Mouse (Mus musculus) heart, postnatal 10 days (tissue): ENCODE results near the gene Slc2a10. TPM values are rescaled to one million over a fixed set of nuclear protein-coding genes. Genes with fewer than 3 reads are reported as not detected.

ENCODE experiments used
- DNase-seq, 2 experiments: peaks; one replicate each; pipeline ENCODE4 v3.0.0; 2021
- intact Hi-C: fragments of 180-260 bp; cut with DNase I; formaldehyde crosslinking; loops from one replicate; pipeline ENCODE4 v1.15.1; 2025
- total RNA-seq, 2 experiments: library from RNA; stranded (reverse); gene quantifications; 2 replicates each; pipeline ENCODE4 v1.2.3; 2021

The Slc2a10 gene
- 1 to 10 TPM; 5.5 to 5.7 TPM for total RNA-seq

DNA sequence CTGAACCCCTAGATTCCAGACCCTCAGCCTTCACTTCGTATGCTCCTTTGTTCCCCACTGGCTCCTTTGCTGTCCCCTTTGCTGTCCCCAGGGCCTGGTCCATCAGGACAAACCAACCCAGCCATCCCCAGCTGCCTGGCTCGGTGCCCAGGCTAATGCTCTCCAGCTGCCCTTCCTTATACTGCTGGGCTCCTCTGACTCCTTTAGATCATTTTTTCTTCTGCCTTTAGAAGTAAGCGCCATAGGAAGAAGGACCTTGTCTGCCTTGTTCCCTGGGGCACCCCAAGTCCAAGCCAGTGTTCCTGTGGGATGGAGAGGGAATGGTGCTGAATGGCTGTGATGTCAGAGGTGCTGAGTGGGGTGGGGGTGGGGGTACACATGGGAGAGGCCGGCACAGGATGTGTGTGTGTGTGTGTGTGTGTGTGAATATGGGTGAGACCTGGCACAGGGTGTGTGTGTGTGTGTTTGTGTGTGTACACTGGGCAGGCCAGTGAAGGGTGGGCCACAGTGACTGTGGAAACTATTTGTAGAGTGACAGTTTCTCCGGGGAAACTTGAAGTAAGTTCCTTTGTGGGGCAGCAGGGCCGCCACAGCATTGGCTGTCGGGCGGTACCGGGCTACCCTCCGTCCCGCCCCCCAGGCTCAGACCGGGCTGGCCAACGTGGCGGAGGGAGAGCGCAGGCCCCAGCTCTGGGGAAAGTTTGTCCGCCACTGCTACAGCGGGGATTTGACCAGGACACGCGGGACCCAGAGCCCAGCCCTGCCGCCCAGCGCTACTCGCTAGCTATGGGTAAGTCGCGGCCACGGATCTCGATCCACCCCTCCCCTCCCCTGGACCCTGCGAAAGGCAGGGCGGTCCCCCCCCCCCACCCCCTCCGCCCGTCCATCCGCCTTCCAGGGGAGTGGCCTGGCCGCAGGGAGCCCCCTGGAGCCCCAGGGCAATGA lies at the start of gene Slc2a10:
Gene Slc2a10, plus strand, starts transcription at position 529 of the 945 bp plus-strand sequence.
- DNase-seq: peak; percentile 70 to 76
- intact Hi-C loops: no loop called here

DNA sequence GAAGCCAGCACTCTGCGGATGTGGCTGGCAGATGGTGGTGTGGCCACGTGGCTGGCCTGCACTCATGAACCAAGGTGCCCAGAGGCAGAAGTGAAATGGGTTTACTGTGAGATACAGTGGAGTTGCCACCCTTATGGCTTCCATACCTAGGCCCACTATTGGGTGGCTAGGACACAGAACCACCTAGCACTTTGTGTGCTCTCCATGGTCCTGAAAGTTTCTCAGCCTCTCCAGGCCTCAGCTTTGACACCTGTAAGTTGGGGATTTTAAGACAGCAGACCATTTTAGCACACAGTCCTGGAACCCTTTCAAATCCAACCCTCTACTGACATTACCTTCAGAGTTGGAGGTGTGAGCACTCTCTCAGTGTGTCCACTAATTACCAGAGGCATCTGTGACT lies 46.9 kb upstream of the Slc2a10 start:
- DNase-seq: peak in 1 of 2 experiments; percentile 10
- intact Hi-C loops: no loop called here

DNA sequence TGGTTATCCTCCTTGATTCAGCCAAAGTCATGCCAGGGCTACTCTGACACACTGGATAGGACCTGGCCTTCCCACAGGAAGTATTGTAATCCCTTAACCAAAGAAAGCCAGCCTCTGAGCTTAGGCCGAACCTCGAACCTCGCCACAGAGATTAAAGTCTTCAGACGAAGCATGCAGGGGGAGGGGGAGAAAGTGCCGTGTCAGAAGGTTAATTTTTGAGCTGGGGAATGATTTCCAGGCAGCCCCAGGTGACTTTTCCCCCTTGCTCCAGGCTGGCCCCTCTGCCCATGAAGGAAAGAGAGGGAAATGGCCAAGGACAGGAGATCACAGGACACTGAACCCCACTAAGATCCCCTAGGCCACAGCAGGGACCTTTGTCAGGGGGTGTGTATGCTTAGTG lies 45.4 kb upstream of the Slc2a10 start:
- intact Hi-C loops: no loop called here
- no peak for DNase-seq

GRCm38 (mm10) chr2:165459663-165460062 lies 43.9 kb upstream of the Slc2a10 start:
- no peak for DNase-seq
- intact Hi-C loops: no loop called here

DNA sequence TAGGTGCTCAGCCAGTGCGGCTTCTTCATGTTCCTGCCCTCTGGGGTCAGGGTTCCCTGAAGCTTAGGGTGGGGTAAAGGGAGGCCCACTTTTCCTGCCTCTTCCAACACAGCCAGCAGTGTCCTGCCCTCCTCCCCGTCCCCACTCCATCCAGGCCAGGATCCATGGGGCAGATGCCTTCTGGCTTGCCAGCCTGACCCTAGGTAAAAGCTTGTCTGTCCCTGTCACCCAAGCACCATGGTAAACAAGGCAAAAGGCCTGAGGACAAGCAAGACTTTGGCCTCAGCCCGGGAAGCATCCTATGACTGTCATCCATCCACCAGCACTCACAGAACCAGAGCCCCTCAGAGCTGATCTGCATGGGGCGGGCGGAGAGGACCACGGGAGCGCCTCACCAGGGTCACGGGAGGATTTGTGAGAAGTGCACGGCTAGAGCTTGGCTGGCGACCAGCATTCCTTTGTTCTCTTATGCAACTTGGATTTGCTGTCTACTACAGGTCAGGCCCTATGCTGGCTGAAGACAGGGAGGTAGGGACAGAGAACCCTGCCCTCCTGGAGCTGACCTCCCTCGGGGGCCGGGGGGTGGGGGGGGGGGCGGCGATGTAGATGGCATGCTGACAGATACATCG lies 35.6 kb upstream of the Slc2a10 start:
- peak; percentile 63 to 71 for DNase-seq
- intact Hi-C loops: no loop called here

- DNase-seq: peak; percentile 9 to 30
- intact Hi-C loops: no loop called here
Measured at GRCm38 (mm10) chr2:165470167-165470566, 33.4 kb upstream of the Slc2a10 start.

- DNase-seq: no peak
- intact Hi-C loops: no loop called here
Measured at GRCm38 (mm10) chr2:165471943-165472342, 31.6 kb upstream of the Slc2a10 start.

GRCm38 (mm10) chr2:165473003-165473402 lies 30.6 kb upstream of the Slc2a10 start, which contains the start of gene Slc13a3:
Gene Slc13a3 (minus strand): TSS chr2:165473230.
- intact Hi-C loops: no loop called here
- no peak for DNase-seq

DNA sequence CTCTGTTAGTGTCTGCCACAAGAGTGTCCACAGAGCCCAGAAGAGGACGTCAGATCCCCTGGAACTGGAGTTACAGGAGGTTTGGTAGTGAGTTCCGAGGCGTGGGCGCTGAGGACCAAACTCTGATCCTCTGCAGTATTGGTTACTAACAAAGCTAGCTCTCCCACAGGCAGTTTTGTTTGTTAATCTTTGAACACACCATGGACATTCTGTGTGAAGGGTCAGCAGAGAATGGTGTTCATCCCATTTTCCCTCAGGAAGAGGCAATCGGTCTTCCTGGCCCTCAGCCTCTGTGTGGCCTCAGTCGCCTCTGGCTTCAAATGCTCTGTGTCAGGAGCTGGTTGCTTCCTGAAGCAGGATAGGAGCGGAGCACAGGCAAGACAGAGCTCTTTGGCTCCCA lies 28.2 kb upstream of the Slc2a10 start:
- DNase-seq: no peak
- intact Hi-C loops: no loop called here

- intact Hi-C loops: no loop called here
- no peak for DNase-seq
Measured at GRCm38 (mm10) chr2:165475850-165476249, 27.7 kb upstream of the Slc2a10 start.

GRCm38 (mm10) chr2:165482003-165482402 lies 21.6 kb upstream of the Slc2a10 start:
- intact Hi-C loops: no loop called here

GRCm38 (mm10) chr2:165484152-165484551 lies 19.4 kb upstream of the Slc2a10 start:
- intact Hi-C loops: no loop called here
- no peak for DNase-seq

More at GRCm38 (mm10) chr2:165482003-165482402, 21.6 kb upstream of the Slc2a10 start:
- DNase-seq: no peak

DNA sequence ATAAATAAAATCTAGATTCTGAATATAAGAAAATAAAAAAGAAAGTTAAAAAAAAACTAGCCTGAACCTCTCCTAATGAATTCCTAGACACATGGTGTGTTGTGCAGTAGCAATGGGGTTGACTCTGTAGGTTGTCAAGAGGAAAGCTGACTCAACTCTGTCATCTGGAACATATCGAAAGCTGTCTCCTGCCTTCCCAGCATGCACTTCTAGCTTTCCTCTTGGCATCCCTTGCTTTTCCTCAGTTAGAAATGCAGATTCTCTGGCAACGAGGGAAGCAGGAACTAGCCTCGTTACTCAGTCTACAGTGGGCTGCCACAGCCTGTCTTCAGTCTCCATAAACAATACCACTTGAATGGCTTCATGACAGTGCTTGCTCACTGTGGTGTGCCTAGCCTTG lies 17.8 kb upstream of the Slc2a10 start:
- DNase-seq: no peak
- intact Hi-C loops: no loop called here

DNA sequence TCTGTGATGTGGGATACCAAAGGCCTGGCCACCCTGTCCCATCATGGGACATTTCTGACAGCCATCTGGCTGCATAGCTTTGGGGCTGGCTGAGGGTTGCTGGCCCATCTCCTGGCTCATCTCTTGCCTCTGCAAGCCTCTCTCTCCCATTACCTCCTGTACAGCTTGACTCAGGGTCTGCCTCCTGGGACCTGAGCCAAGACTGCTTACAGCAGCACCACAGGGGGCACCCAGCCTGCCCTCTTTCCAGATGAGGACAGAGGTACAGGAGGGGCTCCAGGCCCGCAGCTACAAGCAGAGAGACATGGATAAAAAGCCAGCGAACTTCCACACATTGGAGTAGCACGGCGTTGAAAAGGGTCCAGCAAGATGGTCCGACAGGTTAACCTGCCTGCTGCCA lies 17.2 kb upstream of the Slc2a10 start:
- intact Hi-C loops: no loop called here
- DNase-seq: no peak

DNA sequence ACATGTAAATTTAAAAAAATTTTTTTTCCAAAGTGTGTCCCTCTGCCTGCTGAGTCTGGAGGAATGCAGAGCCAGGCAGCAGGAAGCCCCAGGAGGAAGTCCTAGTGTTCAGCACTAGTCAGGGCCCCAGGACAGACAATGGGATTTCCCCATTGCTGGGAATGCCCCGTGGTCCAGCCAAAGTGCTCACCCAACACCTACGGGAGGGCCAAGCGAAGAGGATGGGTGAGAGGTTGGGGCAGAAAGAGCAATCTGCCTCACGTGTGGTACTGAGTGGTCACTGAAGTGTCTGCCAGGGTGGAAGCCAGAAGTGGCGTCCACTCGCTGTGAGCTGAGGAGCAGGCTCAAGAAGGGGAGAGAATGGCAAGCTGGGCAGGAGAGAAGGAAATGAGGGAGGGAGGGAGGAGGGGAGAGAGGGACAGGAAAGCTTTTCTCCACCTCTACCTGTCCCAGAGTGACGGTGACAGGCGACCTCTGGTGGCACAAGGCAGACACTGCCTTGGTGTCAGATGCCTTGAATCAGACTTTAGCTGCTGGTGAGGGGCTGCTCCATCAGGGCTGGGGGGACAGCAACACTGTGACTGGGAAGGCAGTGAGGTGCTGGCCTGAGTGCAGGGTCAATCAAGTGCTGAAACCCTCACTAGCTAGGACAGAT lies 16.6 kb upstream of the Slc2a10 start:
- intact Hi-C loops: loop anchor here (1.0 kb wide), 2 partner anchors 96 to 123 kb away; no protein-coding TSS in a partner anchor
- DNase-seq: peak; percentile 44 to 62

DNA sequence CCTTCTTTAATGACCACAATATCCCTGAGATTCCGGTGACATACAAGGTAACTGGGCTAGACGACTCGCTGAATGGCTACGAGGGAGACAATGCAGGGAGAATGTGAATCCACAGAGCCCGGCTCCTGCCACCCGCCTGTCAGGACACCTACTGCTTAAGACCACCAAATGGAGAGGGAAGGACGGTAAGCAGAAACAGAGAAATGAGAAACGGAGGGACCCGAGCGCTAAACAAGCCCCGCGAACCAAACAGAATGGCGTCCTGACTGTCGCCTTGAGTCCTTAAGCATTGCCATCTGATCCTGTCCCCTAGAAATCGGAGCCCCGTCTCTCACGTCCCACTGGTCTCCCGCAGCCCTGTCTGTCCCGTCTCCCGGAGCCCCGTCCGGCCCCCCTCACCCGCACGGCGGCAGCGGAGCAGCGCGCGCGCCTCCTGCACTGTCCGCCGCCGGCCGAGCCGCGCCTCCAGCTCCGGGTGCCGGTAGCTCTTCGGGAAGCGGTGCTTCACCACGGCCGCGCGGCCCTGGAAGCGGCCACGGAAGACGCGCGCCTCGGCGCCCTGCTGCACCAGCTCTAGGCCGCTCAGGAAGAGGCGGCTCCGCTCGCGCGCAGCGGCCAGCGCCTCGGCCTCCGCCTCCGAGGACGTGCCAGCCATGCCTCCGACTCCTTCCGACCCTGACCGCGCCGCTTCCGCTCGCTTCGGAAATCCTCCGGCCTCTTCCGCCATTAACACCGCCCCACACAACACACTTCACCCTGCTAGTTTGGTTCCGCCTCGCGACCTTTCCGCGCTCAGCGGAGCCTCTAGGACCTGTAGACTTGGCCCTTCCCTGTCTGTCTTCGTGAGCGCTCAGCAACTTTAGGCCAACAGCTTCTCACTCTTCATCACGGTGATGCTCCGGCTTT lies 10.7 kb upstream of the Slc2a10 start, which contains the start of gene Trp53rka:
Gene Trp53rka, minus strand, starts transcription at position 677 of the 906 bp plus-strand sequence.
- peak; percentile 88 to 90 for DNase-seq
- intact Hi-C loops: no loop called here

DNA sequence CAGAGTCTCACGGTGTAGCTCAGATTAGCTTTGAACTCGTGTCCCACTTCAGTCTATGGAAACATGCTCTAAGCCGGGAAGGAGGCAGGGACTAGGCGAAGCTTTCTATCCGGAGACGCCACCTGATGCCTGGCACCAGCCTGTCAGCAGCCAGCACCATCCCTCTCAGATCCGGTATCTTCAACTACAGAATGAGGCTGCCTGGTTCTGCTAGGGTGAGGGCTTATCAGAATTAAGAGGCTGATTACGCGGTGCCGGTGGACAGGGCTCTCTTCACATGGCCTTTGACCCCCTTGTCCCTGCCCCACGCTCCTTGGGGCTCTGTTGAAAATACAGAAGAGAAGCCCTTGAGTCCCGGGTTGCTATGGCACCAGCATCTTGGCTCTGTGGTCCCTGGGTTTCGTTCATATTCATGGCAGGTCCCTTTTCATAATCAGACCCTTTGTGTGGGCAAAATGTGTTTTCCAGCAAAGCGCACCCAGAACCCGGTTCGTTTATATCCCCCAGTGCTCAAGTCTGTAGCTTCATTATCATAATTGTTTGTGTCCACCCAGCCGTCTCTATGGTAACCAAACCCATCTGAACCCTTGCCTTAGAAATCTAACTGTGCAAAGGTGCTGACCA lies 9.9 kb upstream of the Slc2a10 start:
- no peak for DNase-seq
- intact Hi-C loops: no loop called here

DNA sequence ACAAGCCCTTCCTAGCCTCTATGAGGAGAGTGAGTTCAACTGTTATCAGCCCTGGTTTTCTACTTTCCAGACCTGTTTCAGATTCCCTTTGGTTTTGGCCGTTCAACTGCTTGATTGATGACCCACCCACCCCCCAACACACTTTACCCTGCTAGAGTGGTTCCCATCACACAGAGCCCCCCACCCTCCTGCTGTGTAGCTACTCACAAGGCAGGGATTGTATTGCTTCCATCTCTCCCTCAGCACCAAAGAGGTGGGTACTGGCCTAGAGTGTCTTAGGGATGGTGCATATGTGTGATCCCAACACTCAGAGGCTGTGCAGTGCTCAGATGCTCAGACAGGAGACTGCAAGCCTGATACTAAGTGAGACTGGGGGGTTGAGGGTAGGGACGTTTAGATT lies 9.1 kb upstream of the Slc2a10 start:
- intact Hi-C loops: no loop called here

GRCm38 (mm10) chr2:165496251-165496650 lies 7.3 kb upstream of the Slc2a10 start:
- intact Hi-C loops: no loop called here
- peak; percentile 34 to 59 for DNase-seq

More for the DNA sequence above, 9.1 kb upstream of the Slc2a10 start:
- no peak for DNase-seq
